Mouse (Mus musculus): ENCODE measurements at regions not wholly inside any gene's neighbourhood (a gene's known extent, or its start where the extent isn't known, plus 50 kb on each side); places are given as distances from the start of the nearest gene placed in this dataset.

- no peak for TF ChIP-seq CTCF (IDR thresholded peaks at IDR 0.05; ENCODE audit: low read depth)
- no peak for TF ChIP-seq EP300 (optimal IDR thresholded peaks at IDR 0.05)
Measured at GRCm38 (mm10) chr14:67612471-67612870, 1603.5 kb upstream of the Gulo start.
